Mouse (Mus musculus) bone marrow macrophage, adult 2 months (primary cell): ENCODE results near the gene Slc29a2.

ENCODE experiments used
- CTCF ChIP-seq: IDR thresholded peaks from 2 replicates; pipeline ENCODE4 v1.5.1; 2012; ENCODE audit warnings: low read depth, mild to moderate bottlenecking, low read length, moderate library complexity
- POLR2A ChIP-seq: IDR thresholded peaks from 2 replicates; pipeline ENCODE4 v1.6.1; 2012; ENCODE audit warnings: mild to moderate bottlenecking, low read depth, low read length, borderline replicate concordance

GRCm38 (mm10) chr19:5026111-5026510 lies 2.5 kb downstream of the Slc29a2 start:
- TF ChIP-seq CTCF, result no peak
- TF ChIP-seq POLR2A, result no peak
